Mouse (Mus musculus): ENCODE measurements at regions not wholly inside any gene's neighbourhood (a gene's known extent, or its start where the extent isn't known, plus 50 kb on each side); places are given as distances from the start of the nearest gene placed in this dataset.

DNA sequence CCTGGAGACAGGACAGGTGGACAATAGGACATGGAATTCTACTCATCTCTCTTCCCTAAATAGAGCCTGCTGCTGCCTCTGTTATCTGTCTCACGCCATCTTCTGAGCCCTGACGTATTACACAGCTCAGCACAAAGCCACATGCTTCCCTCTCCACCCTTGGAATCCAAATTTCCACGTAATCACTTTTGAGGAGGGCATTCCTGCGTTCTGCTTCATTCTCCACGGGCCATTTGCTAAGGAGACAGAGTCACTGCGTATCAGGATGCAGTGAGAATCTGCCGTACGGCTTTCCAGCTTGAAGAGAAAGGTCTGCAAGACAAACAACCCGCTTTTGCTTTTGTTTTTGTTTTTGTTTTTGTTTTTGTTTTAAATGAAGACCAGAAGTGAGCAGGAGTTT, 53.5 kb upstream of the Arid1b start:
- DNase-seq (ENCODE audit: low spot score in 2 of 2), result no peak

DNA sequence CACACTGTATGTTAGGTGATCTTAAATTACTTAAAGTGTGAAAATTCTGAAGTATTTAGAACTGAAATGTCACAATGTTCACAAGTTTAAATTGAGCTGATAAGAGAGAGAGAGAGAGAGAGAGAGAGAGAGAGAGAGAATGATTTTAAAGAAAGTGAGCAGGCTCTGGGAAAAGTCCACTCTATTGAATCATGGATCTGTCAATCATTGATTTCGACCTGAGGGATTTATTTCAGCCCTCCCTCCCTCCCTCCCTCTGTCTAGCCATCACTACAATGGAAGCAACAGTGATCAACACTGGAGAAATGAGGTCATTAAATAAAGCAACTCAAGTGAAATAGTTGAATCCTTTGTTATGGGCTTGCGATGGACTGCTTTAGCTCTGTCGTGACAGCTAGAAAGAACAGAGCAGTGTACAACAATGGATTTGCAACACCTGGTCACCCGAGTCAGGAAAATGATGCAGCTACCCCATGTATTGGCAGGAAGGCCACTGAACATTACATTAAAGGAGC, 52.8 kb upstream of the Arid1b start:
- no peak for DNase-seq (ENCODE audit: low spot score in 2 of 2)

- DNase-seq (ENCODE audit: low spot score in 2 of 2), result no peak
Measured at GRCm38 (mm10) chr17:4942868-4943267, 51.3 kb upstream of the Arid1b start.
